Mouse (Mus musculus) Patski (cell line): Measurements from ENCODE around the gene Tjp3. TPM values are rescaled to one million over a fixed set of nuclear protein-coding genes. Genes with fewer than 3 reads are reported as not detected.
A peak's percentile ranks its signal among the peaks of the same experiment; 100 is the strongest.

Experiments used
- ATAC-seq: fragments of 100-300 bp; one replicate; pipeline ENCODE4 v1.8.0; 2021
- CTCF ChIA-PET: fragments of 350-600 bp; sonication (Branson Sonifier 250); formaldehyde crosslinking; loops from one replicate; lab custom pipeline; 2022; ENCODE audit warnings: inconsistent platforms; lab: Charles Lee
- POLR2A ChIA-PET: fragments of 350-600 bp; sonication (Branson Sonifier 250); formaldehyde crosslinking; loops from one replicate; lab custom pipeline; 2022; ENCODE audit warnings: antibody characterized with exemption, inconsistent platforms; lab: Charles Lee
- DNase-seq: peaks from one replicate; pipeline ENCODE4 v3.0.0-alpha.2; 2011; ENCODE audit warnings: low read depth, low spot score
- H3K27me3 ChIP-seq: fragments of 371-371 bp; one replicate; pipeline ENCODE4 v1.5.1; 2021
- CTCF ChIP-seq: fragments of 100-300 bp; IDR thresholded peaks from one replicate; pipeline ENCODE4 v1.5.1; 2021
- in situ Hi-C: fragments of 300-500 bp; cut with MboI; formaldehyde crosslinking; loops from 3 replicates; pipeline ENCODE4 v1.11.1; 2018; ENCODE audit warnings: low pct_unique_long_range_greater_than_20kb, mixed read lengths
- polyA plus RNA-seq: library from polyadenylated mRNA; unstranded; gene quantifications from one replicate; pipeline ENCODE4 v1.2.3, GENCODE M21; 2021

The Tjp3 gene
- polyA plus RNA-seq, 1 experiment from 2014 or later, result 6.5 TPM

GRCm38 (mm10) chr10:81299585-81300351 is 8.4 kb upstream of the Tjp3 start:
- no peak for TF ChIP-seq CTCF

DNA sequence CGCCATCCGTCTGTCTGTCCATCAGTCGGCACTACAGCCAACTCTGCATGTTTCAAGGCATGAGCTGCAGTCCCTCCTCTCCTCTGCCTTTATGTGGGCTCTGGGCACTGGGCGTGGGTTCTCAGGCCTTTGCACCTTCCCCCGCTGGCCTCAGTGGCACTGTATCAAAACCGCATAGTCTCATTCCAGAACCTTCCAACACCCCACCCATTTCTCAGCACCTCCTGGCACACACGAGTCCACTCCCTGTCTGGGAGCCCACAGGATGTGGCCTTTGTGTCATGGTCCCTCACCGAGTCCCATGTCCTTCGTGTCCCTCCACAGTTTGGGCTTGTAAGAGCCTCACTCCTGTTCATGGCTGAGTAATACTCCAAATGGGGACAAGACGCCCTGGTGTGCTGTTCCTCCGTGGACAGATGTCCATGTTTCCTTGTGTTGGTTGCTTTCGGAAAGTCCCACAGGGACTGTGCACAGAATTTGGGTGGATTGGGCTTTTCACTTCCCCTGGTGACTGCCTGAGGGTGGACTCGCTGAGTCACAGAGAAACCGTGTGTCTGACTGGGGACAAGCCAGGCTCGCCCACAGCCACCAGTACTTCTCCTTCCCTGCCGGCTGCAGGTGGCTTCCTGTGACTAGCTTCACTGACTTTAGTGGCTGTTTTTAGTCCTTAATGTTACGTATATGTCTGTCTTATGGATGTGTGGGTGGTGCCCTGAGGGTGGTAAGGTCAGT is 7.2 kb upstream of the Tjp3 start:
- ATAC-seq (no peak), DNase-seq (no peak)
- POLR2A ChIA-PET, result interaction anchor here (0.6 kb wide), 1 partner anchor 11 kb away, joined by 3 read pairs; no protein-coding TSS in a partner anchor
- in situ Hi-C loops, result no loop called here
- no peak for TF ChIP-seq CTCF
- H3K27me3 ChIP-seq, result no peaks in the 10 kb centered on the region
- CTCF ChIA-PET, result interaction anchor here (0.7 to 1.7 kb wide), 3 partner anchors 10 to 43 kb away, joined by 3 to 7 read pairs (median 3); no protein-coding TSS in a partner anchor

More at GRCm38 (mm10) chr10:81299585-81300351, 8.4 kb upstream of the Tjp3 start:
- CTCF ChIA-PET, result interaction anchor here (0.7 to 3.1 kb wide), 3 partner anchors 7 to 42 kb away, joined by 3 to 15 read pairs (median 3); partner anchors contain the start of gene Pip5k1c
- POLR2A ChIA-PET, result no interaction called here
- in situ Hi-C loops, result no loop called here
- ATAC-seq, result no peak
- no peaks in the 10 kb centered on the region for H3K27me3 ChIP-seq
- DNase-seq, result no peak

DNA sequence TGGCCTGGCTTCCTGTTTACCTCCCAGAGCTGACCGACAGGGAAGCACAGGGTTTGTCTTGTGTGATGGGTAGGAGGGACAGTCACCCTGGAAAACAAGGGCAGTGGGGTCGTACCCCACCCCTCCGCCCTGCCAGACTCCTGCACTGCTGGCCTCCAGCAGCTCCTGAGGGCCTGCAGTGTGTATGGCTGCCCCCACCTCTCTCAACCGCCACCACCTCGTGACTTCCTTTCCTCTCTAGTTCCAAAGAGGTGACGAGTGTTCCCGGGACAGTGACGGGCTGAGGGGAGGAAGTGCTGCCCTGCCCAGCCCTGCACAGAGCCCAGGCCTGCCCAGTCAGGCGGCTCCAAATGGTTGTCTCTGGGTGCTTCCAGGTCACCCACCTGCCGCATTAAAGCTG is 6.5 kb upstream of the Tjp3 start:
- in situ Hi-C loops, result no loop called here
- DNase-seq, result no peak
- ChIA-PET CTCF (interaction anchor here (1.7 kb wide), 1 partner anchor 9 kb away, joined by 7 read pairs; no protein-coding TSS in a partner anchor), POLR2A (interaction anchor here (0.6 kb wide), 2 partner anchors 11 to 1612 kb away, joined by 3 to 4 read pairs; no protein-coding TSS in a partner anchor)
- no peaks in the 10 kb centered on the region for H3K27me3 ChIP-seq
- TF ChIP-seq CTCF, result no peak
- ATAC-seq, result no peak

DNA sequence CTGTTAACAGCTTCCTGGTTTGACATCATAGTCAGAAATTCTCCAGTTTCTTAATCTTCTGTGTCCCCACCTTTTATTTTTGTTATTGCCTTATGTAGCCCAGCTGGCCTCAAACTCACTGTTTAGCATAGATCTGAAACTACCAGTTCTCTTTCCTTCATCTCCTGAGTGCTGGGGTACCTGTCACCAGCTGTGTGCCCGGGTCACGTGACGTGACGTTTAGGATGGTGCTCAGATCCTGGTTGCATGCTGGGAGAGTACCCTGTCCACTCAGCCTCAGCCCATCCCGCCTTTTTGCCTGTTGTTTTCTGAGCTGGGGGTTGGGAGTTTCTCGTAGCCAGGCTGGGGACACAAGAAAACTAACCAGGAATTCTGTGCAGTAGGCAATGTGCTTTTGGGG is 5.9 kb upstream of the Tjp3 start:
- POLR2A ChIA-PET, result interaction anchor here (0.6 to 1.1 kb wide), 3 partner anchors 8 to 1613 kb away, joined by 3 to 4 read pairs (median 3); partner anchors contain the start of gene Hmg20b
- no peaks in the 10 kb centered on the region for H3K27me3 ChIP-seq
- TF ChIP-seq CTCF, result no peak
- ATAC-seq (no peak), DNase-seq (no peak)
- CTCF ChIA-PET, result interaction anchor here (1.7 to 2.5 kb wide), 2 partner anchors 8 kb away, joined by 7 to 15 read pairs; no protein-coding TSS in a partner anchor
- in situ Hi-C loops, result no loop called here

DNA sequence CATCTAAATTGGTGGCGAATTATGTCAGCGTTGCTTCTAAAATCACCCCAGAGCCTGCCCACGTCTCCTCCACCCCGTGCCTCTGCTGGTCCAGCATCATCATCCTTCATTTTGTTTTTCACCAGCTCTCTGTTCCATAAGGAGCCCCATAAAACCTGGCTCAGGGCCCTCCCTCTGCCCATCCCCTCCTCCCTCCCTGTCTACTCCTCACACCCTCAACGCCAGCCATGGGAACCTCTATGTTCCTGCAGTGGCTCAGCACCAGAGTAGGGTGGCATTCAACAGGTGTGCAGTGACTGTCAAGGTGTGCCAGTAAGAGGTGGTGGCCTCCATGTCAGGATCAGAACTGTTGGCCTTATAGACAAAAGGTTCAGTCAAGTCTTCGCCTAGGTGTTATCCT is 3.8 kb upstream of the Tjp3 start:
- POLR2A ChIA-PET, result no interaction called here
- no peaks in the 10 kb centered on the region for H3K27me3 ChIP-seq
- in situ Hi-C loops, result no loop called here
- DNase-seq (no peak), ATAC-seq (no peak)
- CTCF ChIA-PET, result interaction anchor here (2.5 kb wide), 1 partner anchor 10 kb away, joined by 15 read pairs; no protein-coding TSS in a partner anchor
- no peak for TF ChIP-seq CTCF

DNA sequence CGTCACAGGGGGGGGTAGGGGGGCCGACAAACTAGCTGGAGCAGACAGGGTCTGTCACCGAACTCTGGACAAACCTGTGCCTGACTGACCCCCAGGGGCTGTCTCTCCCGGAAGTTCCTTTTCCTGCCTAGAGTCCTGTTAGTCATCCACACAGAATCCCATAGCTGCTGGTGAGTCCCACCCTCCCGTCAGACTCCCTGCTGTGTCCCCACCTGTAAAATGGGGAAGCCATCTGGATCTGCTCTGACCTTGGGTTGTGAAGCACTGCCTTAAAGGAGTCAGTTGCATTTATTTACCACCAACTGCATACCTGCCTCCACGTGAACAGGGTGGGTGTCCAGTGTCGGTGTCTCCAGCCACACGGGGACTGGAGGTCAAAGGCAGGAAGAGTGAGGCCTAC is 3.1 kb upstream of the Tjp3 start:
- in situ Hi-C loops, result no loop called here
- POLR2A ChIA-PET, result no interaction called here
- CTCF ChIA-PET, result no interaction called here
- no peak for TF ChIP-seq CTCF
- no peaks in the 10 kb centered on the region for H3K27me3 ChIP-seq
- ATAC-seq, result no peak
- DNase-seq, result no peak

- DNase-seq (no peak), ATAC-seq (peak; percentile 12)
- in situ Hi-C loops, result no loop called here
- CTCF ChIA-PET, result interaction anchor here (0.7 to 2.3 kb wide), 20 partner anchors 8 to 97 kb away, joined by 3 to 32 read pairs (median 5); partner anchors contain the start of genes Cactin, Fzr1 and Hmg20b
- POLR2A ChIA-PET, result interaction anchor here (2.1 kb wide), 1 partner anchor 27 kb away, joined by 8 read pairs; the partner anchor contains the start of gene Cactin
- H3K27me3 ChIP-seq, result no peaks in the 10 kb centered on the region
- no peak for TF ChIP-seq CTCF
These were observed 2.1 kb upstream of the Tjp3 start for GRCm38 (mm10) chr10:81293334-81294030.

GRCm38 (mm10) chr10:81292554-81293333 is 1.4 kb upstream of the Tjp3 start, which contains the start of gene Pip5k1c:
Gene Pip5k1c (plus strand): TSS chr10:81292963.
- H3K27me3 ChIP-seq, result no peaks in the 10 kb centered on the region
- ChIA-PET POLR2A (interaction anchor here (0.5 to 2.1 kb wide), 2 partner anchors 28 to 700 kb away, joined by 8 read pairs; partner anchors contain the start of gene Cactin), CTCF (interaction anchor here (0.7 to 2.3 kb wide), 22 partner anchors 9 to 98 kb away, joined by 3 to 32 read pairs (median 5); partner anchors contain the start of genes Cactin, Fzr1 and Hmg20b)
- ATAC-seq (peak; percentile 81), DNase-seq (peak; percentile 98)
- TF ChIP-seq CTCF, result no peak
- in situ Hi-C loops, result no loop called here
